Mouse (Mus musculus) intestine, embryonic 14.5 days (tissue): ENCODE measurements around the gene Lrrc1. TPM values are rescaled to one million over a fixed set of nuclear protein-coding genes. Genes with fewer than 3 reads are reported as not detected.

Source experiments
- ATAC-seq: fragments of 200-750 bp; cut with Nextera tagmentation; replicated peaks from 2 replicates; pipeline ENCODE4 v1.8.0; 2017; ENCODE audit warnings: low read depth, moderate number of reproducible peaks, moderate TSS enrichment, moderate library complexity; ENCODE audit not compliant: low FRiP score, low TSS enrichment
- DNase-seq: peaks from one replicate; pipeline ENCODE4 v3.0.0-alpha.2; 2018; ENCODE audit warnings: low spot score
- H3K27ac ChIP-seq: fragments of 300-500 bp; sonication (generic); 2 replicates; pipeline ENCODE4 v1.5.1; 2014; ENCODE audit warnings: low read depth, mild to moderate bottlenecking, control low read depth
- H3K27me3 ChIP-seq: fragments of 300-500 bp; sonication (generic); replicated peaks from 2 replicates; pipeline ENCODE4 v1.6.1; 2014; ENCODE audit warnings: low read length, control low read depth; ENCODE audit not compliant: control insufficient read depth, insufficient read depth
- H3K36me3 ChIP-seq: fragments of 300-500 bp; sonication (generic); 2 replicates; pipeline ENCODE4 v1.6.1; 2014; ENCODE audit warnings: low read length, control low read depth; ENCODE audit not compliant: control insufficient read depth, insufficient read depth
- H3K4me1 ChIP-seq: fragments of 300-500 bp; sonication (generic); replicated peaks from 2 replicates; pipeline ENCODE4 v1.6.1; 2014; ENCODE audit warnings: low read length, control low read depth, mixed read lengths; ENCODE audit not compliant: control insufficient read depth, insufficient read depth
- H3K4me2 ChIP-seq: fragments of 300-500 bp; sonication (generic); 2 replicates; pipeline ENCODE4 v1.6.1; 2014; ENCODE audit warnings: low read length
- H3K4me3 ChIP-seq: fragments of 300-500 bp; sonication (generic); 2 replicates; pipeline ENCODE4 v1.5.1; 2014; ENCODE audit warnings: low read depth, low read length, control low read depth, mixed read lengths
- H3K9ac ChIP-seq: fragments of 300-500 bp; sonication (generic); 2 replicates; pipeline ENCODE4 v1.6.1; 2014; ENCODE audit warnings: mild to moderate bottlenecking, low read length
- H3K9me3 ChIP-seq: fragments of 300-500 bp; sonication (generic); 2 replicates; pipeline ENCODE4 v1.6.1; 2016; ENCODE audit warnings: low read length, control low read depth; ENCODE audit not compliant: control insufficient read depth
- WGBS: fragments of 180-500 bp; shearing (Covaris S2); extraction: QIAGEN DNeasy Blood & Tissue Kit; methylation state at CpG from one replicate; pipeline ENCODE4 v1.1.7; 2014; 5-methylcytosine and 5-hydroxymethylcytosine counted together
- microRNA-seq: library from miRNA; unstranded; fragments of <30 nt; microRNA quantifications from one replicate; pipeline ENCODE4, GENCODE M21; 2016
- polyA plus RNA-seq: library from polyadenylated mRNA; unstranded; fragments of >200 nt; fragmentation: Nextera tagmentation; extraction: Ambion mirVana; gene quantifications from 2 replicates; pipeline ENCODE4 v1.2.1, GENCODE M21; 2014

Lrrc1 gene
- polyA plus RNA-seq, 1 experiment from 2014 or later, result 14.2 TPM

GRCm38 (mm10) chr9:77384651-77385050 lies 160.0 kb downstream of the Lrrc1 start:
- Histone ChIP-seq H3K4me3 (no peak overlapping the region), H3K27ac (no peak overlapping the region), H3K4me1 (peaks cover 6% of the 10 kb centered on the region; the same call in 1 of the 2 replicates), H3K36me3 (no peaks in the 10 kb centered on the region), H3K9ac (no peak overlapping the region), H3K9me3 (no peaks in the 10 kb centered on the region), H3K4me2 (no peak overlapping the region), H3K27me3 (no peaks in the 10 kb centered on the region)
- WGBS, result 80% methylated on average over 9 of the region's 9 CpGs
- DNase-seq (peak; percentile 47), ATAC-seq (no peak)

- no peak overlapping the region for H3K9ac ChIP-seq
- H3K27me3 ChIP-seq, result no peaks in the 10 kb centered on the region
- ATAC-seq (no peak), DNase-seq (no peak)
- H3K36me3 ChIP-seq, result no peaks in the 10 kb centered on the region
- H3K4me3 ChIP-seq, result no peak overlapping the region
- peaks cover 6% of the 10 kb centered on the region; the same call in 1 of the 2 replicates for H3K4me1 ChIP-seq
- H3K9me3 ChIP-seq, result no peaks in the 10 kb centered on the region
- no peak overlapping the region for H3K27ac ChIP-seq
- WGBS, result 75% methylated on average over 4 of the region's 4 CpGs
- H3K4me2 ChIP-seq, result no peak overlapping the region
These were observed 160.7 kb downstream of the Lrrc1 start for GRCm38 (mm10) chr9:77383951-77384350.

DNA sequence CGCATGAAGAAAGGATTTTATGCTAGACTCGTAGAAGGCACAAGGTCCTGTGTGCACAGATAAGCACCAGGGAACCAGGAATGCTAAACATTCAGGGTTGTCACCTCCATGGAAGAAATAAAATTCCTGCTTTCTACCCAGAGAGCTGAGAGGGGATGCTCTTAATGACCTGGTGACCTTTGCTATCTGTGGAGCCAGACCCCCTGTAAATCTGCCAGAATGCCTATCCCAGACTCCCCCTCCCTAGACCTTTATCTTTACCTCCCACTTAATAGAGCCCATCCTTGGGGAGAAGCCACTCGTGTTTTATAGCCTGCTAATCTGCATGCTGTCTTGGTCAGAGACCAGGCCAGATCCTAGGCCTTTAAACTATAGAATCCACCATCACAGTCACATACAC lies 162.2 kb downstream of the Lrrc1 start:
- Histone ChIP-seq H3K27ac (no peak overlapping the region), H3K9ac (no peak overlapping the region), H3K4me2 (no peak overlapping the region), H3K27me3 (no peaks in the 10 kb centered on the region), H3K36me3 (no peaks in the 10 kb centered on the region), H3K4me3 (no peak overlapping the region), H3K9me3 (no peaks in the 10 kb centered on the region), H3K4me1 (peaks cover 6% of the 10 kb centered on the region; the same call in 1 of the 2 replicates)
- ATAC-seq (no peak), DNase-seq (peak; percentile 51)
- WGBS, result 19% methylated on average over 3 of the region's 3 CpGs

- no peak overlapping the region for H3K27ac ChIP-seq
- peak; percentile 91 for DNase-seq
- H3K4me2 ChIP-seq, result no peak overlapping the region
- no peaks in the 10 kb centered on the region for H3K9me3 ChIP-seq
- no peaks in the 10 kb centered on the region for H3K27me3 ChIP-seq
- no peaks in the 10 kb centered on the region for H3K36me3 ChIP-seq
- no peak overlapping the region for H3K4me3 ChIP-seq
- 13% methylated on average over 5 of the region's 5 CpGs for WGBS
- no peak overlapping the region for H3K9ac ChIP-seq
- peaks cover 6% of the 10 kb centered on the region; the same call in 1 of the 2 replicates for H3K4me1 ChIP-seq
- ATAC-seq, result no peak
These were observed 163.1 kb downstream of the Lrrc1 start for GRCm38 (mm10) chr9:77381565-77381964.

Small RNA genes lying within 50 kb of the gene (microRNA-seq; reads per million reads assigned to microRNA genes)
- gene Gm25250, result not detected

Other genes starting within 250 kb of the Lrrc1 start
- 0.19 and 0.42 TPM in 2 replicates for gene Mlip, start 191.9 kb downstream of the Lrrc1 start, polyA plus RNA-seq
- 0.09 TPM in 1 of 2 replicates, not detected in the other for gene Klhl31, start 91.6 kb upstream of the Lrrc1 start, polyA plus RNA-seq
- gene Gclc, start 209.7 kb upstream of the Lrrc1 start, polyA plus RNA-seq, result 15.3 and 16.4 TPM in 2 replicates